Mouse (Mus musculus) CH12.LX (cell line): Measurements from ENCODE around the gene Pabpn1. TPM values are rescaled to one million over a fixed set of nuclear protein-coding genes. Genes with fewer than 3 reads are reported as not detected.
A peak's percentile ranks its signal among the peaks of the same experiment; 100 is the strongest.

Source experiments
- DNase-seq: peaks from one replicate; pipeline ENCODE4 v3.0.0-alpha.2; 2013; ENCODE audit errors: extremely low read depth
- H3K27ac ChIP-seq: 2 replicates; pipeline ENCODE4 v1.5.1; 2012; ENCODE audit warnings: low read depth, mild to moderate bottlenecking, control low read depth, moderate library complexity; ENCODE audit not compliant: insufficient read depth
- H3K27me3 ChIP-seq: replicated peaks from 2 replicates; pipeline ENCODE3; 2012; ENCODE audit warnings: inconsistent platforms
- H3K36me3 ChIP-seq, 2 experiments: replicated peaks in 1 of 2; 2 replicates each; pipeline versions ENCODE3 to v1.6.1; 2012; ENCODE audit warnings: inconsistent platforms in 1 of 2, low read length in 1 of 2, mild to moderate bottlenecking in 1 of 2, mixed read lengths in 1 of 2, moderate library complexity in 1 of 2; ENCODE audit not compliant: control insufficient read depth in 1 of 2, insufficient read depth in 1 of 2
- H3K4me1 ChIP-seq, 2 experiments: 2 replicates each; pipeline ENCODE4 v1.6.1; 2012; ENCODE audit warnings: inconsistent platforms in 1 of 2, moderate library complexity in 1 of 2; ENCODE audit not compliant: insufficient read depth in 2 of 2, control insufficient read depth in 1 of 2
- H3K4me2 ChIP-seq: 2 replicates; pipeline ENCODE4 v1.6.1; 2012; ENCODE audit warnings: low read depth, mild to moderate bottlenecking, control low read depth; ENCODE audit not compliant: poor library complexity, insufficient read depth, severe bottlenecking
- H3K4me3 ChIP-seq, 3 experiments: fragments of 150-350 bp in 1 of 3; sonication (generic) in 1 of 3; replicated peaks in 1 of 3; 2 replicates each; pipeline versions ENCODE3 to v1.5.1; 2011 to 2012; ENCODE audit warnings: low read depth in 2 of 3, low read length in 2 of 3, mild to moderate bottlenecking in 2 of 3, moderate library complexity in 2 of 3, control low read depth in 1 of 3, improper control_type of control experiment in 1 of 3, inconsistent platforms in 1 of 3, mixed read lengths in 1 of 3; ENCODE audit not compliant: poor library complexity in 1 of 3
- H3K79me2 ChIP-seq: replicated peaks from 2 replicates; pipeline ENCODE4 v1.6.1; 2012; ENCODE audit warnings: mild to moderate bottlenecking, moderate library complexity; ENCODE audit not compliant: control insufficient read depth, poor library complexity, insufficient read depth, severe bottlenecking; ENCODE audit errors: extremely low read depth
- H3K9ac ChIP-seq: 2 replicates; pipeline ENCODE4 v1.6.1; 2012; ENCODE audit warnings: low read depth, mild to moderate bottlenecking, control low read depth, moderate library complexity; ENCODE audit not compliant: insufficient read depth
- H3K9me3 ChIP-seq: replicated peaks from 2 replicates; pipeline ENCODE3; 2012; ENCODE audit warnings: low read length, inconsistent platforms, mixed read lengths
- CTCF ChIP-seq, 2 experiments: IDR thresholded peaks in 1 of 2; conservative IDR thresholded peaks in 1 of 2; 2 replicates each; pipeline ENCODE4 v1.5.1; 2011 to 2012; ENCODE audit warnings: low read depth in 2 of 2, low read length in 2 of 2, improper control_type of control experiment in 1 of 2, inconsistent platforms in 1 of 2, mild to moderate bottlenecking in 1 of 2, moderate library complexity in 1 of 2
- E2F4 ChIP-seq: IDR thresholded peaks from 2 replicates; pipeline ENCODE4 v1.6.1; 2011; ENCODE audit warnings: low read depth, low read length, improper control_type of control experiment; ENCODE audit not compliant: insufficient replicate concordance
- ELF1 ChIP-seq: IDR thresholded peaks from 2 replicates; pipeline ENCODE4 v1.6.1; 2014; ENCODE audit warnings: low read depth, mild to moderate bottlenecking, inconsistent platforms, low read length, improper control_type of control experiment
- EP300 ChIP-seq: IDR thresholded peaks from 2 replicates; pipeline ENCODE4 v1.6.1; 2011; ENCODE audit warnings: low read length, improper control_type of control experiment
- HCFC1 ChIP-seq: IDR thresholded peaks from 2 replicates; pipeline ENCODE4 v1.6.1; 2012; ENCODE audit warnings: low read depth, mild to moderate bottlenecking, inconsistent platforms, low read length, improper control_type of control experiment
- IRF4 ChIP-seq: IDR thresholded peaks from 2 replicates; pipeline ENCODE4 v1.6.1; 2014; ENCODE audit warnings: low read depth, mild to moderate bottlenecking, inconsistent platforms, low read length, improper control_type of control experiment
- JUN ChIP-seq: IDR thresholded peaks from 2 replicates; pipeline ENCODE4 v1.6.1; 2011; ENCODE audit warnings: low read depth, mild to moderate bottlenecking, low read length, improper control_type of control experiment, moderate library complexity; ENCODE audit not compliant: insufficient read depth
- JUND ChIP-seq: conservative IDR thresholded peaks from 2 replicates; pipeline ENCODE4 v1.6.1; 2011; ENCODE audit warnings: low read depth, low read length, improper control_type of control experiment
- KAT2A ChIP-seq: IDR thresholded peaks from 2 replicates; pipeline ENCODE4 v1.6.1; 2012; ENCODE audit warnings: low read length, improper control_type of control experiment, inconsistent platforms; ENCODE audit not compliant: insufficient replicate concordance
- MAFK ChIP-seq: IDR thresholded peaks from 2 replicates; pipeline ENCODE4 v1.6.1; 2011; ENCODE audit warnings: low read length, improper control_type of control experiment; ENCODE audit not compliant: insufficient replicate concordance
- MAX ChIP-seq: IDR thresholded peaks from 2 replicates; pipeline ENCODE4 v1.6.1; 2011; ENCODE audit warnings: low read length, improper control_type of control experiment
- MAZ ChIP-seq: IDR thresholded peaks from 2 replicates; pipeline ENCODE4 v1.6.1; 2012; ENCODE audit warnings: low read depth, mild to moderate bottlenecking, inconsistent platforms, low read length, improper control_type of control experiment, moderate library complexity
- MEF2A ChIP-seq: IDR thresholded peaks from 2 replicates; pipeline ENCODE4 v1.6.1; 2014; ENCODE audit warnings: low read depth, mild to moderate bottlenecking, inconsistent platforms, low read length, improper control_type of control experiment, borderline replicate concordance
- MXI1 ChIP-seq: IDR thresholded peaks from 2 replicates; pipeline ENCODE4 v1.6.1; 2011; ENCODE audit warnings: mild to moderate bottlenecking, low read depth, low read length, improper control_type of control experiment
- MYC ChIP-seq: IDR thresholded peaks from 2 replicates; pipeline ENCODE4 v1.6.1; 2011; ENCODE audit warnings: low read depth, mild to moderate bottlenecking, improper control_type of control experiment, low read length
- NELFE ChIP-seq: IDR thresholded peaks from 2 replicates; pipeline ENCODE4 v1.6.1; 2011; ENCODE audit warnings: low read depth, low read length, improper control_type of control experiment
- NRF1 ChIP-seq: IDR thresholded peaks from 2 replicates; pipeline ENCODE4 v1.6.1; 2014; ENCODE audit warnings: low read depth, mild to moderate bottlenecking, inconsistent platforms, low read length, improper control_type of control experiment, moderate library complexity
- PAX5 ChIP-seq: IDR thresholded peaks from 2 replicates; pipeline ENCODE4 v1.6.1; 2012; ENCODE audit warnings: low read length, inconsistent platforms, mixed read lengths
- POLR2A ChIP-seq: IDR thresholded peaks from 2 replicates; pipeline ENCODE4 v1.6.1; 2011; ENCODE audit warnings: low read depth, mild to moderate bottlenecking, improper control_type of control experiment, low read length
- POLR2AphosphoS2 ChIP-seq: IDR thresholded peaks from 2 replicates; pipeline ENCODE4 v1.6.1; 2011; ENCODE audit warnings: low read depth, low read length, improper control_type of control experiment
- RAD21 ChIP-seq: IDR thresholded peaks from 2 replicates; pipeline ENCODE4 v1.6.1; 2011; ENCODE audit warnings: low read depth, mild to moderate bottlenecking, low read length, improper control_type of control experiment, moderate library complexity
- RCOR1 ChIP-seq: conservative IDR thresholded peaks from 2 replicates; pipeline ENCODE4 v1.6.1; 2012; ENCODE audit warnings: low read depth, mild to moderate bottlenecking, inconsistent platforms, low read length, improper control_type of control experiment
- SMC3 ChIP-seq: IDR thresholded peaks from 2 replicates; pipeline ENCODE4 v1.6.1; 2011; ENCODE audit warnings: low read depth, low read length, improper control_type of control experiment
- TBP ChIP-seq: conservative IDR thresholded peaks from 2 replicates; pipeline ENCODE4 v1.6.1; 2011; ENCODE audit warnings: low read depth, low read length, improper control_type of control experiment
- USF1 ChIP-seq: IDR thresholded peaks from 2 replicates; pipeline ENCODE4 v1.6.1; 2014; ENCODE audit warnings: low read depth, mild to moderate bottlenecking, inconsistent platforms, low read length, improper control_type of control experiment
- USF2 ChIP-seq: conservative IDR thresholded peaks from 2 replicates; pipeline ENCODE4 v1.6.1; 2011; ENCODE audit warnings: low read depth, low read length, improper control_type of control experiment
- ZC3H11A ChIP-seq: IDR thresholded peaks from 2 replicates; pipeline ENCODE4 v1.6.1; 2012; ENCODE audit warnings: low read depth, mild to moderate bottlenecking, inconsistent platforms, low read length, improper control_type of control experiment
- ZKSCAN1 ChIP-seq: IDR thresholded peaks from 2 replicates; pipeline ENCODE4 v1.6.1; 2012; ENCODE audit warnings: low read depth, inconsistent platforms, low read length, improper control_type of control experiment, borderline replicate concordance
- ZMIZ1 ChIP-seq: IDR thresholded peaks from 2 replicates; pipeline ENCODE4 v1.6.1; 2012; ENCODE audit warnings: low read depth, mild to moderate bottlenecking, inconsistent platforms, low read length, improper control_type of control experiment
- dilution Hi-C: fragments of 300-500 bp; cut with MboI; formaldehyde crosslinking; loops from 2 replicates; pipeline ENCODE4 v1.14.3; 2020; ENCODE audit warnings: low sequenced_read_pairs; ENCODE audit not compliant: extremely low pct_unique_long_range_greater_than_20kb, extremely low pct_ligation_motif_present
- in situ Hi-C: fragments of 300-500 bp; cut with MboI; formaldehyde crosslinking; loops from 3 replicates; pipeline ENCODE4 v1.14.3; 2019; ENCODE audit warnings: low sequenced_read_pairs, low pct_ligation_motif_present, low pct_unique_long_range_greater_than_20kb, mixed read lengths
- polyA plus RNA-seq: library from polyadenylated mRNA; unstranded; fragments of >175 nt; gene quantifications from 2 replicates; pipeline ENCODE4 v1.2.1, GENCODE M21; 2012; ENCODE audit warnings: low read depth; ENCODE audit not compliant: insufficient read length
- total RNA-seq, 2 experiments: library from RNA; depleted of rRNA; stranded (reverse); fragments of 300-350 nt in 1 of 2; fragments of >200 nt in 1 of 2; gene quantifications; 2 replicates each; pipeline ENCODE4 v1.2.3; 2012 to 2014

The Pabpn1 gene
- total and polyA plus RNA-seq, 3 experiments, result 56.8 to 275 (median 88.0) TPM

DNA sequence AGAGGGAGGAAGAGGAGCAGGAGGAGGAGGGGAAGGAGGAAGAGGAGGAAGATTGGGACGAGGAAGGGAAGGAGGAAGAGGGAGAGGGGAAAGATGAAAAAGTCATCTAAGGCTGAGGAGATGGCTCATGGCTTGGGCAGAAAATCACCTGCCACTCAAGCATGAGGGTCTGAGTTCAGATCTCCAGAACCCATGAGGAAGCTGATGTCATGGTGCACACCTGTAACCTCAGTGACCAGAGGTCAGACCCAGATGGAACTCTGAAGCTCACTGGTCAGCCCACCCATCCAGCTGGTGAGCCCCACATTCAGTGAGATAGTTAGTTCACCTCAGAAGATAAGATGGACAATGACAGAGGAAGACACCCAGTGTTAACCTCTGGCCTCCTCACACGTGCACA is 52.6 kb downstream of the Pabpn1 start:
- TF ChIP-seq USF2, result no peak
- TF ChIP-seq E2F4, result no peak
- no peak for TF ChIP-seq HCFC1
- TF ChIP-seq TBP, result no peak
- TF ChIP-seq MAFK, result no peak
- no peak for TF ChIP-seq MYC
- no peak for TF ChIP-seq IRF4
- TF ChIP-seq POLR2A, result no peak
- no peak for TF ChIP-seq ZKSCAN1
- TF ChIP-seq RCOR1, result no peak
- no peak for TF ChIP-seq MEF2A
- no peak for TF ChIP-seq MAZ
- TF ChIP-seq PAX5, result no peak
- no peak for TF ChIP-seq KAT2A
- no peak for TF ChIP-seq ZC3H11A
- no peak for TF ChIP-seq ELF1
- TF ChIP-seq EP300, result no peak
- TF ChIP-seq JUN, result no peak
- no peak for TF ChIP-seq RAD21
- no peak for TF ChIP-seq ZMIZ1
- Histone ChIP-seq H3K4me2 (no peak overlapping the region), H3K9ac (no peak overlapping the region), H3K36me3 (no peaks in the 10 kb centered on the region), H3K4me3 (no peak overlapping the region), H3K4me1 (peaks cover 7 to 20% of the 10 kb centered on the region in 2 experiments), H3K79me2 (no peaks in the 10 kb centered on the region), H3K27me3 (peaks cover 53% of the 10 kb centered on the region), H3K27ac (no peak overlapping the region), H3K9me3 (no peaks in the 10 kb centered on the region)
- DNase-seq, result no peak
- dilution Hi-C loops (no loop called here), in situ Hi-C loops (no loop called here)

DNA sequence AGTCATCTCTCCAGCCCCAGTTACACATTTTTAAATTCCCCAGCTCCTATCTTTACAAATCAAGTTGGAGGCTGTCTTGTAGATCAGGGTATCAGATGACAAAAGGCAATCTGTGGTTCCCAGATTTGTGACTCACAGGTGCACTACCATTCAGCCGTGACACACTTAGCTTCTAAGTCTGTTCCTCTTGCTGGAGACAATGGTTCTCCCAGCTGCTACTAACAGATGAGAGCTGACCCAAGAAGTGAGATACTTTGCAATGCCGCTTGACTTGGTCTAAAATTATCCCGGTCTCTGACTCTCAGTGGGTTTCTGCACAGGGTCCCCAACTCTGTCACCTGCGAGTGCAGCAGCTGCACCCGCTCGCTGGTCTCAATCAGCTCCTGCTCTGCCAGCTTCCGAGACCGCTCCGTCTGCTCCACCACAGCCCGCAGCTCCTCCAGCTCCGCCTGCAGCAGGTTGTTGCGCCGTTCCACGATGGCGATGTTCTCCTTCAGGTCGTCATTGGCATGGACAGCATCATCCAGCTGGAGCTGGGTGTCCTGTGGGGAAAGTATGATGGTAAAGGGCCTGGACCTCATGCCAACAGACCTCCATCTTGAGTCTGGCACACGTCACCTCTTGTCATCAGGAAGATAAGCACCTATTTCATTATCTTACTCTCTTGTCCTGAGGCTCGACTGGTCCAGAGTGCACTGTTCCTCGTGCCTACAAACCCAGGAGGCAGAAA is 53.8 kb downstream of the Pabpn1 start:
- no peak for TF ChIP-seq NRF1
- no peak for TF ChIP-seq POLR2A
- no peak for TF ChIP-seq POLR2AphosphoS2
- TF ChIP-seq RCOR1, result no peak
- TF ChIP-seq CTCF (conservative IDR thresholded peaks at IDR 0.05 in 1 of 2, IDR thresholded peaks at IDR 0.05 in 1 of 2; ENCODE audit: low read depth in 2 of 2, low read length in 2 of 2), result no peak
- TF ChIP-seq ZC3H11A, result no peak
- no peak for TF ChIP-seq JUND
- no peak for TF ChIP-seq USF2
- TF ChIP-seq TBP, result no peak
- TF ChIP-seq USF1, result no peak
- no peak for TF ChIP-seq ZKSCAN1
- TF ChIP-seq SMC3, result no peak
- TF ChIP-seq MXI1, result no peak
- TF ChIP-seq MAZ, result no peak
- TF ChIP-seq MAX, result no peak
- TF ChIP-seq NELFE, result no peak
- no peak for TF ChIP-seq E2F4
- no peak for TF ChIP-seq RAD21
- TF ChIP-seq, all 38 proteins: peak for 0
- Histone ChIP-seq H3K9me3 (no peaks in the 10 kb centered on the region), H3K79me2 (no peaks in the 10 kb centered on the region), H3K4me3 (no peak overlapping the region), H3K4me2 (no peak overlapping the region), H3K9ac (no peak overlapping the region), H3K27me3 (peaks cover 51% of the 10 kb centered on the region), H3K4me1 (peaks cover 7 to 20% of the 10 kb centered on the region in 2 experiments), H3K36me3 (no peaks in the 10 kb centered on the region), H3K27ac (no peak overlapping the region)
- in situ Hi-C loops, result no loop called here
- peak; percentile 51 for DNase-seq
- dilution Hi-C loops, result no loop called here
